Mouse (Mus musculus) heart, adult 10 weeks (tissue): ENCODE data around the gene Prim1. TPM values are rescaled to one million over a fixed set of nuclear protein-coding genes. Genes with fewer than 3 reads are reported as not detected.

Source experiments
- polyA plus RNA-seq: library from polyadenylated mRNA; stranded (reverse); fragments of 350-450 nt; fragmentation: Illumina TruSeq; extraction: RNeasy Lipid Tissue Mini Kit (QIAGEN cat#74804); gene quantifications from one replicate; pipeline ENCODE4 v1.2.3, GENCODE M21; 2014; ENCODE audit warnings: low read depth, low replicate concordance

Gene Prim1
- 3.7 TPM for polyA plus RNA-seq

DNA sequence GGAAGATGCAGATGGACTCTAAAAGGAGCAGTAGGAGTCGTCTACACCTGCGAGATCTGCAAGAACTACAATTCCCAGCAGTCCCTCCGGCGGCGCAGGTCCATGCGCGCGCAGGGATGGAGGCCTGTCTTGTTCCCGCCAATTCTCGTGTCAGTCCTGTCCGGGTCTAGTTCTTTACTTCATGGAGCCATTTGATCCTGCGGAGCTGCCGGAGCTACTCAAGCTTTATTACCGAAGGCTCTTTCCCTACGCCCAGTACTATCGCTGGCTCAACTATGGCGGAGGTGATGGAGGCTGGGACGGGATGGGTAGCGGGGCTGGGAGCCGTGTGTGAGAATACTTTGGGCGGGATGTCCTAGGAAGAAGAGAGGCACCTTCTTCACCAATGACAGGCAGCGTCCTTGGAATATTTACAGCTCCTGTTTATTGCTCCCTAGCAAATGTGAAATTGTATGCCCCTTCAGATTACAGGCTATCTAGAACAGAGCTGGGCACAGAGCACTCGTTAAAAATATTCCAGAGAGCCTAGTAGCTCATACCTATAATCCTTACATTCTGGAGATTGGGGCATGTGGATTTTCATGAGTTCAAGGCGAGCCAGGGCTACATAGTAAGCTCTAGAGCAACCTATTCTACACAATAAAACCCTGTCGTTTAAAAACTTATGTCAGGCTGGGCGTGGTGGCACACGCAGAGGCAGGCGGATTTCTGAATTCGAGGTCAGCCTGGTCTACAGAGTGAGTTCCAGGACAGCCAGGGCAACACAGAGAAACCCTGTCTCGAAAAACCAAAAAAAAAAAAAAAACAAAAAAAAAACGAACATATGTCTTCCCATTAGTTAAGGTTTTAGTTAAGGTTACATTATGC lies at the start of gene Prim1:
TSS of gene Prim1 (plus strand) at position 101 of the 867 bp plus-strand sequence.

GRCm38 (mm10) chr10:128007446-128007845 lies 7.5 kb upstream of the Prim1 start, which contains the start of gene Hsd17b6:
Hsd17b6 (minus strand) TSS chr10:128007611.

GRCm38 (mm10) chr10:128058601-128059151 lies 43.7 kb downstream of the Prim1 start, which contains the start of gene Ptges3:
Ptges3 (plus strand) TSS chr10:128058954.

Other genes starting within 250 kb of the Prim1 start
- 0.31 TPM for gene Rdh9, start 238.8 kb upstream of the Prim1 start, polyA plus RNA-seq
- gene Rdh16, start 214.0 kb upstream of the Prim1 start, polyA plus RNA-seq = not detected
- gene Rdh19, start 165.2 kb upstream of the Prim1 start, polyA plus RNA-seq = not detected
- gene Rdh16f2, start 148.7 kb upstream of the Prim1 start, polyA plus RNA-seq = not detected
- 0.63 TPM for gene Rdh7, start 126.4 kb upstream of the Prim1 start, polyA plus RNA-seq
- gene Sdr9c7, start 116.7 kb upstream of the Prim1 start, polyA plus RNA-seq = not detected
- gene Hsd17b6, start 7.6 kb upstream of the Prim1 start, polyA plus RNA-seq = not detected
- 662 TPM for gene Naca, start 20.4 kb downstream of the Prim1 start, polyA plus RNA-seq
- 93.0 TPM for gene Ptges3, start 43.8 kb downstream of the Prim1 start, polyA plus RNA-seq
- 7,621 TPM for gene Atp5b, start 68.1 kb downstream of the Prim1 start, polyA plus RNA-seq
- 18.2 TPM for gene Baz2a, start 76.4 kb downstream of the Prim1 start, polyA plus RNA-seq
- gene Rbms2, start 165.1 kb downstream of the Prim1 start, polyA plus RNA-seq = 72.7 TPM
- gene Gls2, start 179.3 kb downstream of the Prim1 start, polyA plus RNA-seq = 1.4 TPM
- 36.7 TPM for gene Spryd4, start 196.6 kb downstream of the Prim1 start, polyA plus RNA-seq
- not detected for gene Mip, start 210.7 kb downstream of the Prim1 start, polyA plus RNA-seq
- 14.8 TPM for gene Timeless, start 216.9 kb downstream of the Prim1 start, polyA plus RNA-seq
- not detected for gene Apon, start 238.9 kb downstream of the Prim1 start, polyA plus RNA-seq